ENCODE assay signal across 22 mouse cellular contexts in genomic region chr5:115330955-115331354, GRCm38 (mm10). TPM values are rescaled to one million over a fixed set of nuclear protein-coding genes. Genes with fewer than 3 reads are reported as not detected.
A peak's percentile ranks its signal among the peaks of the same experiment; 100 is the strongest.
DNase-seq lines count a peak whose midpoint lies in the region; ATAC-seq lines count a peak whose summit lies in the region.
"Had no signal": no experiment of that assay in that cellular context is flagged by ENCODE, and none has a peak within 500 bp of the region (broad histone marks: within the 10 kb centered on the region; RNA-seq: fewer than 3 reads in every experiment).

No protein-coding gene starts in this region.

- no peak for DNase-seq in heart, adult 9 months (ENCODE audit: low spot score in 2 of 2)
- peak; percentile 48 for DNase-seq in layer of hippocampus, adult 11-12 months (ENCODE audit: low spot score)
- no peak for DNase-seq in layer of hippocampus, adult 9-10 months (ENCODE audit: low spot score)
- DNase-seq in right cerebral cortex, adult 18-20 months = peak; percentile 42
- no peak for DNase-seq in right cerebral cortex, postnatal 14 days
- DNase-seq in adipocyte (ENCODE audit: low spot score) = no peak
- DNase-seq: adrenal gland, adult 8-10 months; B cell, adult 2 months; cerebellum, adult 8-10 months; cerebellum, postnatal 25 days; gastrocnemius, postnatal 10 days; kidney, adult 2 months; kidney, postnatal 36 days; lung, postnatal 36 days; thymus, postnatal 4 days had no signal

- ATAC-seq in heart, embryonic 16.5 days (replicated peaks; ENCODE audit: extremely low read depth, insufficient read depth, low FRiP score) = 0 out of 2 replicates have a peak, but pooled peaks have one; percentile 28
- ATAC-seq: forebrain, embryonic 13.5 days; hindbrain, postnatal 0 days; intestine, embryonic 15.5 days; midbrain, embryonic 16.5 days had no signal

- no peak overlapping the region for H3K4me2 ChIP-seq in heart, embryonic 16.5 days (ENCODE audit: low read depth, low read length)
- H3K4me2 ChIP-seq: forebrain, embryonic 13.5 days; intestine, embryonic 15.5 days; limb, embryonic 13.5 days; midbrain, embryonic 11.5 days had no signal

- 60% methylated on average over 9 of the region's 9 CpGs for WGBS in heart, embryonic 16.5 days

- peaks cover 37% of the 10 kb centered on the region for H3K36me3 ChIP-seq in heart, embryonic 16.5 days (ENCODE audit: control insufficient read depth, insufficient read depth)

- H3K4me1 ChIP-seq in heart, embryonic 16.5 days (ENCODE audit: control insufficient read depth, insufficient read depth, low read length) = peaks cover 38% of the 10 kb centered on the region

- H3K27ac ChIP-seq in heart, embryonic 16.5 days (ENCODE audit: low read length) = peak overlapping the region; percentile 86
- H3K27ac ChIP-seq: forebrain, embryonic 13.5 days; hindbrain, postnatal 0 days; intestine, embryonic 15.5 days; limb, embryonic 13.5 days had no signal

- no peak overlapping the region for H3K4me3 ChIP-seq in heart, embryonic 16.5 days (ENCODE audit: low read length)
- H3K4me3 ChIP-seq: forebrain, embryonic 13.5 days; intestine, embryonic 15.5 days; limb, embryonic 13.5 days had no signal

- H3K9me3 ChIP-seq in heart, embryonic 16.5 days (replicated peaks; ENCODE audit: control insufficient read depth, low read length) = no peaks in the 10 kb centered on the region
- H3K9me3 ChIP-seq: forebrain, embryonic 13.5 days; intestine, embryonic 15.5 days; limb, embryonic 13.5 days had no signal

- no peaks in the 10 kb centered on the region for H3K27me3 ChIP-seq in heart, embryonic 16.5 days (ENCODE audit: control insufficient read depth, insufficient read depth, low read length)
- H3K27me3 ChIP-seq: forebrain, embryonic 13.5 days; intestine, embryonic 15.5 days; limb, embryonic 13.5 days had no signal

- 0 out of 2 replicates have a peak overlapping the region, but pooled peaks have one; percentile 1 for H3K9ac ChIP-seq in heart, embryonic 16.5 days (ENCODE audit: low read length)
- H3K9ac ChIP-seq: forebrain, embryonic 13.5 days; intestine, embryonic 15.5 days; limb, embryonic 13.5 days had no signal

RNA-seq across cellular contexts. Expression of gene Srsf9, which starts 4.0 kb away (rescaled TPM):
- polyA plus RNA-seq in heart, embryonic 16.5 days (2015; fragmentation: Nextera tagmentation; extraction: Ambion mirVana) = 94.3 and 131 TPM in 2 replicates

RNA-seq across cellular contexts. Expression of gene Gatc, which starts 10.0 kb away (rescaled TPM):
- polyA plus RNA-seq in heart, embryonic 16.5 days (2015; fragmentation: Nextera tagmentation; extraction: Ambion mirVana) = 22.4 and 24.6 TPM in 2 replicates

RNA-seq across cellular contexts. Expression of gene Triap1, which starts 10.1 kb away (rescaled TPM):
- polyA plus RNA-seq in heart, embryonic 16.5 days (2015; fragmentation: Nextera tagmentation; extraction: Ambion mirVana) = 39.2 and 40.2 TPM in 2 replicates

RNA-seq across cellular contexts. Expression of gene Cox6a1, which starts 17.8 kb away (rescaled TPM):
- 1,358 and 1,596 TPM in 2 replicates for polyA plus RNA-seq in heart, embryonic 16.5 days (2015; fragmentation: Nextera tagmentation; extraction: Ambion mirVana)

RNA-seq across cellular contexts. Expression of gene Dynll1, which starts 30.2 kb away (rescaled TPM):
- polyA plus RNA-seq in heart, embryonic 16.5 days (2015; fragmentation: Nextera tagmentation; extraction: Ambion mirVana) = 1,055 and 1,099 TPM in 2 replicates

Comparison
In these comparisons a context has a peak if more than half of its experiments do, and no peak if none do; other contexts are left out.
1. DNase-seq: peak in layer of hippocampus, adult 11-12 months (single experiment) and right cerebral cortex, adult 18-20 months (single experiment); none in heart, adult 9 months (0 of 2), layer of hippocampus, adult 9-10 months (single experiment), right cerebral cortex, postnatal 14 days (single experiment) and adipocyte (single experiment).